Mouse (Mus musculus) ovary, adult 18-20 months (tissue): ENCODE results near the gene Clec2i.
"Not testable (repeated sequence)": the region's sequence is repeated elsewhere in the genome, so short reads cannot be mapped to it uniquely, and the experiment has no call there.

ENCODE experiments used
- DNase-seq: peaks from one replicate; pipeline ENCODE4 v3.0.0; 2022; ENCODE audit warnings: low spot score, mixed read lengths

The Clec2i gene

DNA sequence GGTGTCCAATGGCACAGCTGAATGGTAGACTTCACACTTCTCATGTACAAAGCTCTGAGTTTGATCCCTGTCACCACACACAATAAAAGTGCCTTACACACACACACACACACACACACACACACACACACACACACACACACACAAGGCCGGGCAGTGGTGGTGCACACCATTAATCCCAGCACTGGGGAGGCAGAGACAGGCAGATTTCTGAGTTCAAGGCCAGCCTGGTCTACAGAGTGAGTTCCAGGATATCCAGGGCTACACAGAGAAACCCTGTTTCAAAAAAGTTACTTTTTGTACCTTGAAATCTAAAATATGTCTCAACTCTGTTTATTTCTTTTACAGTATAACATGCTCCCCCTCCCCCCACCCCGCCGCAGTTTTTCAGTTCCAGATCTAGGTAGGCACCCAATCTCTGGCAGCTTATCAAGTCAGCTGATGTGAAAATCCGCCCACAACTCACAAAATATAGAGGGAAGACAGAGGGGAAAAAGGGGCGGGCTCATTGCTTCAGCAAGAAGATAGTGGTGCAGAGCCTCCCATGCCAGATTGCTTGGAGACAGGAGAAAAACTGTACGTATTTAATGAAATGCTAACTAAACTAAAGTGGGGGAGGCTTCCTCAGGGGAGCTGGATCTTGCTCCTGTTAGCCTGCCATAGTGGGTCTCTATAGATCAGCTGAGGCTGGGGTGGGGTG, at the start of gene Clec2i:
TSS of gene Clec2i (plus strand) at position 498 of the 700 bp plus-strand sequence.
- not testable (repeated sequence) for DNase-seq

DNA sequence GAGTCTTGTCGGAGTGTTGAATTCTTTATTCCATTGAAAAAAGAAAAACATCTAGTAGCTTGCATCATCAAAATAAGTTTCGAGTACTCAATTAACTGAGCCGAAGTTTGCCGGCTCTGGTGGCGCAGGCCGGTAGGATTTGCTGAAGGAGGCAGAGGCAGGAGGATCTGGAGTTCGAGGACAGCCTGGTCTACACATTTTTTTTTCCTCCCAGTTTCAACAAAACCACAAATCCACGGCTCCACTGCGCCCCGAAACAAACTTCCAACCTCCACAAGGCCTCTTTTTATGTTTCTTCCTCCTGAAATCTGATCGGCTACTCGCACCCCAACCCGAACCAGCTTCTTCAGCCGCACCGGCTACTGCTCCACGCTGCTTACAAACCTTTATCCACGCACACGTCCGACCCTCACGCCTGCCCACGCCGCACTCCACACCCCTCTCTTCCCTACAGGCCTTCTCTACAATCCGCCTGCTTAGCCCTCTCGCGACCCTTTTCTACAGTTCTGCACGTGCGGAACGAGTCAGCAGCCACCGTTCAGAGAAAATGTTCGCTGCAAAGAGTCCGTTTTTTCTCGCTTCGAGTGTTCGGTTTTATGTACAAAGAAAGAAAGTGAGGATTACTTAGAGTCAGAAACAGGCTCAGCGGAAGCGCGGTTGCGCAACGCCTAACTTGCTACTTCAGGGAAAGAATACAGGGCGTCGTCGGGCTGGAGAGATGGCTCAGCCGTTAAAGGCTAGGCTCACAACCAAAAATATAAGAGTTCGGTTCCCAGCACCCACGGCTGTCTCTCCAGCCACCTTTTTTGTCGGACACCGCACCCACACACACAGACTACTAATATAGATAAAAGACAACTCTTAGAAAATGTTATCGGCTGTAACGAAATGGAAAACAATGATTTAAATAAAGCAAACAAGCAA, 48.8 kb upstream of the Clec2i start:
- DNase-seq: peak; percentile 77

DNA sequence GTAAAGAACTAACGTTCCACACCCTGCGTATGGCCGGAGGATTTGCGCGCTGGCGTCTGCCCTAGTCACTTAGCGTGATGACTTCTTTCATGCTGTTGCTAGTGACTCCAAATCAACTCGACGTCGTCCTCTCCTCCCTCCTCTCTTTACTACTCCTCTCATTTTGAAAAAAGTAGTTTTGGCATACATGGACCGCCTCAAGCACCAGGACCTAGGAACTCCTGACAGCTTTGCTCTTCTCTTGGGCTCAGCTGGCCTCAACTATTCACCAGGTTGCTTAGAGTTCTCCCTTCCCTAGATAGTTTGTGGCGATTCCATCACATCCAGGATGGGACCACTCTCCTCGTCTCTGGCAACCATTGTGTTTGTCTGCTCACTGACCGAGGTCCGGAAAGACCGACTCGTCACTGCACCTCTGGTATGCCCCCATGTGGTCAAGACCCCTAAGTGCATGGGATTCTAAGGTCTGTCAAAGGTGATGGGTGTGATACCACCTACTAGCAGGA, 48.1 kb upstream of the Clec2i start:
- DNase-seq: peak; percentile 69

DNA sequence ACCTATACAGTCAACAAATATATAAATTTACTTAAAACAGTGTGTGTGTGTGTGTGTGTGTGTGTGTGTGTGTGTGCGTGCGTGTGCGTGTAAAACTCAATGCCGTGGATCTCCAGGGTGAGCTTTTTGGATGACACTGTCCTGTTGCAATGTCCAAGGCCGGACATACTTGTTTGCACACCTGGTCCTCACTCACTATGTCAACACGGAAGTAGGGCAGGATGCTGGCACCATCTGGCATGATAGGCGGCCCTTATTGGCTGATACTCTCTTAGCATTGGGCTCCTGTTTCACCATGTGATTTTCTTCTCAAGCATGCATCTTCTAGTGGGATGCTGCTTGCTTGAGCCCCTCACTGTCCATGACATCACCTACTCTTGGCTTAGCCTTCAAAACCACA, 47.5 kb upstream of the Clec2i start:
- no peak for DNase-seq

DNA sequence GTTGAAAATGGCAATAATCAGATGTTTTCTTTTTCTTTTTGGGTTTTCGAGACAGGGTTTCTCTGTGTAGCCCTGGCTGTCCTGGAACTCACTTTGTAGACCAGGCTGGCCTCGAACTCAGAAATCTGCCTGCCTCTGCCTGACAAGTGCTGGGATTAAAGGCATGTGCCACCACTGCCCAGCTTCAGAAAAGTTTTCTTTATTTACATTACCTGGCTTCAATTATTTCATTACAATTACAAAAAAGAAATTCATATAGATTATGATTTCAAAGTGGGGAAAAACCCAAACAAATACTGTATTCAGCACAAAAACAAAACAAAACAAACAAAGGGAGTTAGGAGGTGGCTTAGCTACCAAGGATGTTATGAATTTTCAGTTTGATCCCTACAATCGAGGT, 46.7 kb upstream of the Clec2i start:
- not testable (repeated sequence) for DNase-seq

DNA sequence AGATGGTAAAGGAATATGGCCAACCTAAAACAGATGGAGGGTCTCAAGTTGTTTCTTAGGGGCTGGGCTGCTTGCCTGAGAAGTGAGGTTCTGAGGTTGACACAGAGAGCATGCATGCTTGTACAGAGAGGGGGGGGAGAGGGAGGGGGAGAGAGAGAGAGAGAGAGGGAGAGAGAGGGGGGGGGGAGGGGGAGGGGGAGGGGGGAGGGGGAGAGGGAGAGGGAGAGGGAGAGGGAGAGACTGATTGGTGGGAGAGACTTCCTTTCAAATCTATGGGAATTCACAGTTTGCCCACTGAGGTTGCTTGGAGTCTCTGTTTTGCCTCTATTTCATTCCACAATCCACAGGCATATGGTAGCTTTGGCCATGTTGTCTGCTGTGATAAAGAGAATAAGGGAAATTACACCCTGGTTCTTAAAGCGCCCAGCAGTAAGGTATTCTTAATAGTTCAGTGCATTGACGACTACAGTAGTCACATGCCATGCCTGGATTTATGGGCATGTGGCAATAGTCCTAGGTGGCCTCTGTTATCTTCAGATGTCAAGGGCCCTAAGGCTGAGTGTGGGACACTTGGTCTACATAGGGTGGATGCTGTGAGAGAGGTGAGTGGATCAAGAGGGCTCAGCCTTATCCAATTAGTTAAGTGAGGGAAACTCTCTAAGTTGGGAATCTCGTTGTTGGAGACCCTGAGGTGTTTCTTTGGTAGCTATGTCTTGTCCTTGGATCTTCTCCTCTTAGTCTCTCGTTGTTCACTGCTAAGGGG, 45.9 kb upstream of the Clec2i start:
- DNase-seq: no peak

DNA sequence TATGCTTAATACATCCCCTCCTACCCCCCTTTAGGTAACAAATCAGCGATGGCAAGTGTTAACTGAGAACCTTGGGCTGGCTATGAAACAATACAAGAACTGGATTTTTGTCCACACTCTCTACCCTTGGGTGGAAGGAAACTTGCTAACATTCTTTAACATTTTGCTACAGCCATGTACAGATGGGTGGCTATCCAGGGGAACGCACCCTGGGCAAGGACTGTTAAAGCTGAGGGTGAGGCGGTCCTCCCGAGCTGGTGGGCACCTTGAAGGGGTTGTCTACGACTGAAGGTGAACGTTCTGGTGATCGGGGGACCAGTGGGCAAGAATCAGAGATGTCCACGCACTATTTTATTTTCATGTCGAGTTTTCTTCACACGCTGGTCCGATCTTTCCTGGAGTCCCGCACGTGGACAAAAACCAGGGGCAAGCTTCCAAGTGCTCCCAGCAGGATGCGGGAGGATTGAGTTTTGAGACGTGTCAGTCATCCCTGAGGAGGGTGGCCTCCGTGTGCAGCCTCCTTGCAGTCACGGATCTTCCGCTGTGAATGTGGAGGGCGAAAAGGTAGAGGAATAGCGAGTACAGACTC, 44.9 kb upstream of the Clec2i start:
- DNase-seq: no peak

DNA sequence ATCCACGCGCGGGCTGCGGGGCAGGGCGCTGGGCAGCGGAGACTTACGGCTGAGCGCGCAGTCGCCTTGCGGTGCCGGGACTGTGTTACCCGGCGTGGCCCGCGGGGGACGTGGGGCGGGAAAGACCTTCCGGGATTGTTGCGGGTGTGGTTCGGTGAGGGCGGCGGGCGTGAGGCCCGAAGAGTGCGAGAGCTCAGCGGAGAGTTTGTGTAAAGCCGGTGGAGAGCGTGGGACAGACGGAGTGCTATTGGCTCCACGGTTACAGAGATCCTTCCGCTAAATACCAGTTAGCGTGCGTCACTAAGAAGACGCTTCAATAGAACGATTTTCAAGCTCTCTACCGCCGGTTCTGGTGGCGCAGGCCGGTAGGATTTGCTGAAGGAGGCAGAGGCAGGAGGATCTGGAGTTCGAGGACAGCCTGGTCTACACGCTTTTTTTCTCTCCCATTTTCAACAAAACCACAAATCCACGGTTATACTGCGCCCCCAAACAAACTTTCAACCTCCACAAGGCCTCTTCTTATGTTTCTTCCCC, 44.4 kb upstream of the Clec2i start:
- DNase-seq: peak; percentile 87

DNA sequence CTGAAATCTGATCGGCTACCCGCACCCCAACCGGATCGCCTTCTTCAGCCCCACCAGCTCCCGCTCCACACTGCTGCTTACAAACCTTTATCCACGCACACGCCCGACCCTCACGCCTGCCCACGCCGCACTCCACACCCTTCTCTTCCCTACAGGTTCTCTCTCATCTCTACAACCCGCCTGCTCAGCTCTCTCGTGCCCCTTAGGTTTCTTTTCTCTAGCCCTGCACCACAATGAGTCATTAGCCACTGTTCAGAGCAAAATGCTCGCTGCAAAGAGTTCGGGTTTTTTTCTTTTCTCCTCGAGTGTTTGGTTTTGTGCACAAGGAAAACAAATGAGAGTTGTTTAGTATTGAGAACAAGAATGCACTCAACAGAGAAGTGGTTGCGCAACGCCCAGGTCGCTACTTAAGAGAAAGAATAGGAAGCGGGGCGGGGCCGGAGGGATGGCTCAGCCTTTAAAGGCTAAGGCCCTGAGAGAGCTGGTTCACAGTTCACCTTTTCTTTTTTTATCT, 43.9 kb upstream of the Clec2i start:
- DNase-seq: no peak

DNA sequence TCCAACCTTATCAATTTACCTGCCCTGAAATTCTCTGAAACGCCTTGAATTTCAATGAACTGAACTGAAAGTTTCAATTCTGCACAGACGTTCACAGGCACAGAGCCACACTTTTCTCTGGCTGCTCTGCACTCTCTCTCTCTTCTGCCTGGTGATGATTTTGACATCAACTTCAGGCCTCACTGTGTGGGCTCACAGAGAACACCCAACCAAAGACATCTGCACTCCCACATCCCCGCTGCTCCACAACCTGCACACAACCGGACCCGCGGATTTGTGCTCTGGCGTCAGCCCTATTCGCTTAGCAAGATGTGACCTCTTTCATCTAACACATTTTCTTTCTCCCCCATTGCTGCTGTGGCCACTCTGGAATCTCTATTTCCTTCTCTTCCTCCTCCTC, 43.3 kb upstream of the Clec2i start:
- no peak for DNase-seq

DNA sequence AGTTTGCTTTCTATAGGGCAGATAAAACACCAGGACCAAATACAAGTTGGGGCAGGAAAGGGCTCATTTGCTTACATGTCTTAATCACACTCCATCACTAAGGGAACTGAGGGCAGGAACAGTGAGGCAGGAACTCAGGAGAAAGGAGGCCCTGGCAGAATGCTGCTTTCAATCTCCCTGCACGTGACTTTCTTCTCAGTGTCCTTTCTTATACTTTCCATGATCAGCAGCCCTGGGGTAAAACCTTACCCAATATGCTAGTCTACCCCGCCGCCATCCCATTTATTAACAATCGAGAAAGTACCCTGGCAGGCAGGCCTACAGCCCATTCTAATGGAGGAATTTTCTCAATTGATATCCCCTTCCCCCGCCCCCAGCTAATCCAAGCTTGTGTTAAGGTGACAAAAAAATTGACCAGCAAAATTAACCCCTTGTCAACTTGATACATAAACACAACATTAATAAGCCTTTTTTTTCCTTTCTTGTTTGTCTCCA, 42.8 kb upstream of the Clec2i start:
- DNase-seq: no peak

DNA sequence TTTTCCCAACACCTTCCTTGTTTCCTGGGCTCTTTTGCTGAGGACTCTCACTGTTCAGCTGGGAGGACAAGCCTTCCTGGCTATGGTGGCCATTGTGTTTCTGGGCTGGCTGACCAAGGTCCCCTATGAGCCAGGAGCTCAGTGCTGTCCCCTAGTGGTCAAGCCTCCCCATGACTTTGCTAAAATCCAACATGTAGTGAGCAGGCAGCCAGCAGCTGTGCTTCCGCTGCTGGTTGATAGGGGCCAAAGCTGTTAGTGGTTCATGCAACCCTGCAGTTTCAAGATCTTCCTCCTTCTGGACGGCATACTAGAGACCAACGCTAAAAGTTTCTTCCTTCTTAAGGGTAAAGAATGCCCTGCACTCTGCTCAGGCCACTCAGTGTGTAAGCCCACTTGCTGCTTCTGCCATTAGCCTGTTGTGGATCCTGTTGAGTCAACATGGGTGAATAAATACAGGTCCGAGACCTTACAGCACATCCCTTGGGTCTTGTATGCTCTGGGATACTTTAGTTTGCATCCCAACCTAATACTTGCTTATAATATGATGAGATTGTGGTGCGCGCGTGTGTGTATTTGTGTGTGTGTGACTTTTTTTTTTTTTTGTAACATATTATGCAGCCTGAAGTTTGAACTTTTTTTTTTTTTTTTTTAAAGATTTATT, 41.9 kb upstream of the Clec2i start:
- peak; percentile 68 for DNase-seq

DNA sequence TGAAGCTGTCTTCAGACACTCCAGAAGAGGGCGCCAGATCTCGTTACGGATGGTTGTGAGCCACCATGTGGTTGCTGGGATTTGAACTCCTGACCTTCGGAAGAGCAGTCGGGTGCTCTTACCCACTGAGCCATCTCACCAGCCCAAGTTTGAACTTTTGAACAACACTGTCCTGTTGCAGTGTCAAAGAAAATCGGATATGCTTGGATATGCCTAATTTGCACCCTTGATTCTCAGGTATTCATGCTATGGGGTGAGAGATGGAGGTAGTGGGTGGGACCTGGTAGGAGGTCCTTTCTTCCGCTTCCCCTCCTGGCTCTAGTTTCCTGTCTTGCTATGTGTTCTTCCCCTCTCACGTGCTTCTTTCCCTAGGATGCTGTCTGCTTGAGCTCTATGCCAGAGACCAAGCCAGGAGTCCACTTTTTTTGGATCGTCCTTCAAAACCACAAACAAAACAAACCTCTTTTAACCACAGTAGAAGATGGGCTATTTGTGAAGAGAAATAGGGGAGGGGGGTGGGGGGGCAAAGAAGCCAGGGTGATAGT, 41.3 kb upstream of the Clec2i start:
- DNase-seq: no peak

DNA sequence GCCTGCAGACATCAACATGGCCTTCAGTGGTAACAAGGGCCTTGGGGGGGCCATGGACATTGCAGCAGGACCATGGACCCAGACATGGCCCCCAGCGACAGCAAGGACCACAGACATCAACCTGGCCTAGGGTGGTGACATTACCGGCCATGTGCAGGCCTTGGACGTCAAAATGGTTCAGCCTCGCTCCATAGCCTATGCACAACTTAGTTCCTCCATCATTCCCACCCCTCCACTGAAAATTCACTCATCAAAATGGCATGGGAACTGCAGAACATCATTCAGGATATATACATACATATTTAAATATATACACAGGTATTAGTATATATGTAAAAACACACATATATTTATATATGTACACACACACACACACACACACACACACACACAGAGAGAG, 40.0 kb upstream of the Clec2i start:
- no peak for DNase-seq

DNA sequence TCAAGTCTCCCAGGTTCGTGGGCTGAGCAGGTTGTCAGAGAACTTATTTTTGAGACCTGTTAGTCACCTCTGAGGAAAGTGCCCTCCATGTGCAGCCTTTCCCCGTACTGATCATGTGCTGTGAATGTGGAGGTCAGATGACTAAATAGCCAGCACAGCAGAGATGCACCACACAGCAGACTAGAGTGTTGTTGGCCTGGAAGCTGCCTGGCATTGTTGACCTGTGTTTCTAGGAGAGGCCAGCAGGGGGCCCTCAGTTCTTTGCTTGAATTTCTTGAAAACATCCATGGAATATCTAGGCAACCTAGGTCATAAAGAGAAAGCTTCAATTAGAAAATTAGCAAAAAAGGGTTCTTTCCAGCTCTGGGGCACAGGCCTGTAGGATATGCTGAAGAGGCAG, 37.5 kb upstream of the Clec2i start:
- no peak for DNase-seq

DNA sequence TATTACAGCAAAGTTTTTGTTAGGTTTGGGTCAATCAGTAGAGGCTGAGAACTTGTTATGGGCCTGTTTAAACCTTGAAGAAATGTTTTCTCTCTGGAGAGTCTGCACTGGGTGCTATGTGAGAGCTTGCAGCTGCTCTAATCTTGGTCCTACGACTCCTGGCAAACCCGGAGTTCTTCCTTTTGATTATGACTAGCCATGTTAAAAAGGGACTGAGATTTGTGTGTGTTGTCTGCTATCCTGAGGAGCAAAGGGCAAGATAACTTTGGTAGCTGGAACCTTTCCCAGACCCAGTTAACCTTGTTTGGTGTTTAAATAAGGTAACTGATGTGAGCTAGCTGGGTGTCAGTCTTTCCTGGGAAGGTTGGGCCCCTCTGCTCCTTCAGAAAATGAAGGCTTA, 36.7 kb upstream of the Clec2i start:
- no peak for DNase-seq

DNA sequence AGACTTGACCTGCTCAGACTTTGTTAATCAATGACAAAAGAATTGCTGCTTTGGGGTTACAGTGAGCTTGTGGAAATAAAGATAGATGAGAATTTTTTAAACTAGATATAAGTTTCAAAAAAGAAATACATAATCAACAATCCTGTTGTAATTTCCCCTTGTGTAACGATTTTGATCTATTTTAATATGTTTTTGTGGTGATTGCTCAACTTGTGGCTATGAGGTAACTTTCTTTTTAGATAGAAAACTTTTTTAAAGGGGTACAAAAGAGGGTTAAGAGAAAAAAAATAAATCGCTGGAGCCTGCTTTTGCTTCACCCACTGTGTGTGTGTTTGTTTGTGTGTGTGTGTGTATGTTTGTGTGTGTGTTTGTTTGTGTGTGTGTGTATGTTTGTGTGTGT, 36.2 kb upstream of the Clec2i start:
- no peak for DNase-seq

DNA sequence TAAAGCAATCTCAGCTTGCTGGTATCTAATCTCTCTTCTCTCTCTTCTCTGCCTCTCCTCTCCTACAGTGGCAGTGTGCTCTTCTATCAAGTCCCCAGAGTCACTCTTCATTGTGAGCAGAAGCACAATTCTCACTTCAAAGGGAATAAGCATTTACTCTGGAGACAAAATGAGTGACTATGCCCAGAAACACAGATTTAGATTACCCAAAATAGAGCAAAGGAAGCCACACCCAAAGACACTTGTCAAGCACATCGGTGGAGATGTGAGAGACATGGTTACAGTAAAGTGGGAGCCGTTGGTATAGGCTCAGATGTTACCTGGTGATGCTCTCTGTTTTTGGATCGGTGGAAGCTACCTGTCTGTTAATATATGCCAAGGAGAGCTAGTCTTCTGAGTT, 34.6 kb upstream of the Clec2i start:
- DNase-seq: no peak

DNA sequence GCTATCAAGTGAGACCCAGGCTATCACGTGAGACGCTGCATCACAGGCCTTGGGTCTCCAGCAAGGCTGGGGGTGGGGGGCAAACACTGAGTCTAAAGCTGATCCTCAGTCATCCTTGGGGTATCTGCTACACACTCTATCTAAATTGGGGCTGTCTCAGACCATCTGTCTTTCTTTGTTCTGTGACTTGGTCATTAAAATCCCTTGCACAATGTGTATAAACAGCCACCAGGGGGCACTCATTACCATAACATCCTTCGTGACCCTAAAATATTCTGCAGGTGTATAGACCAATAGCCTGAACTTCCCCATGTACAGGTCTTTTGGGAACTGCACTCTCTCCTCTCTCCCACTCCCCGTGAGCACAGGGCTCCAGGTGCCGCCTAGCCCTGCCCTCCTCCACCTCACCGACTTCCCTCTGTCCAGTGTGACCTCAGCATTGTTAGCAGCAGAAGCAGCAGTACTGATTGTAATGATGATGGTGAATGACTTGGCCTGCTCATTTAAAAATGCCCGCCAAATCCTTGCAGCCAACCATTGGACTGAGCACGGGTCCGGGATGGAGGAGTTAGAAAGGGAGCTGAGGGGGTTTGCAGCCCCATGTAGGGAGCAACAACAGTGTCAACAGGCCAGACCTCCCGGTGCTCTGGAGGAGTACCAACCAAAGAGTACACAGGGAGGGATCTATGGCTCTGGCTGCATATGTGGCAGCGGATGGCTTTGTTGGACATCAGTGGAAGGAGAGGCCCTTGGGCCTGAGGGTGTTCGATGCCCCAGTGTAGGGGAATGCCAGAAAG, 33.2 kb upstream of the Clec2i start:
- no peak for DNase-seq

DNA sequence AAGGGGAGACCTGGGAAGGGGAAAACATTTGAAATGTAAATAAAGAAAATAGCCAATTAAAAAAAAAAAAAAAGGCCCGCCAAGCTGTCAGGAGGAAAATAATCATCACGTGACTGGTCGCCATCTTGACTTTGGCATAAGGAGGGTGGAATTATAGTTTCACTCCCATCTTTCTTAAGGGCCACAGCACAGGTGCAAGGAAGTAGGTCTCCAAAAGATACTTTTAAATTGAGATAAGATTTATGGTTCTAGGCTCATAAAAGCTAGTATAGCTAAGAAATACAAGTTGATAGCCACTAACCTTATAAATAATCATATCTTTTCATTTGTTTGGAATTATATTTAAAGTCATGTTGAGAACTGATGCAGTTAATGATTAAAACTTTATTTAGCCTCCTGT, 32.5 kb upstream of the Clec2i start:
- no peak for DNase-seq
